Mouse (Mus musculus) MEL (cell line): ENCODE data around the gene Cnpy2. TPM values are rescaled to one million over a fixed set of nuclear protein-coding genes. Genes with fewer than 3 reads are reported as not detected.
A peak's percentile ranks its signal among the peaks of the same experiment; 100 is the strongest.

Experiments used
- DNase-seq: peaks from one replicate; pipeline ENCODE4 v3.0.0; 2011; ENCODE audit warnings: low read depth, low spot score
- H3K27ac ChIP-seq: 2 replicates; pipeline ENCODE4 v1.5.1; 2012; ENCODE audit warnings: low read depth, mild to moderate bottlenecking, control low read depth, low read length, moderate library complexity; ENCODE audit not compliant: control insufficient read depth
- H3K27me3 ChIP-seq, 2 experiments: fragments of 150-350 bp in 1 of 2; sonication (generic) in 1 of 2; 2 replicates each; pipeline ENCODE4 v1.6.1; 2012; ENCODE audit warnings: low read length in 2 of 2, mild to moderate bottlenecking in 2 of 2, improper control_type of control experiment in 1 of 2, moderate library complexity in 1 of 2; ENCODE audit not compliant: insufficient read depth in 2 of 2, control insufficient read depth in 1 of 2
- H3K36me3 ChIP-seq, 2 experiments: 2 replicates each; pipeline ENCODE4 v1.6.1; 2012 to 2014; ENCODE audit warnings: low read length in 2 of 2, improper control_type of control experiment in 1 of 2, inconsistent platforms in 1 of 2, mild to moderate bottlenecking in 1 of 2; ENCODE audit not compliant: insufficient read depth in 2 of 2, control insufficient read depth in 1 of 2
- H3K4me1 ChIP-seq, 2 experiments: fragments of 150-350 bp in 1 of 2; sonication (generic) in 1 of 2; 2 replicates each; pipeline ENCODE4 v1.6.1; 2012; ENCODE audit warnings: low read length in 2 of 2, improper control_type of control experiment in 1 of 2, mild to moderate bottlenecking in 1 of 2; ENCODE audit not compliant: insufficient read depth in 2 of 2, control insufficient read depth in 1 of 2
- H3K4me3 ChIP-seq, 2 experiments: fragments of 150-350 bp in 1 of 2; sonication (generic) in 1 of 2; 2 replicates each; pipeline ENCODE4 v1.5.1; 2012; ENCODE audit warnings: low read depth in 2 of 2, low read length in 2 of 2, mild to moderate bottlenecking in 2 of 2, moderate library complexity in 2 of 2, control low read depth in 1 of 2, improper control_type of control experiment in 1 of 2; ENCODE audit not compliant: control insufficient read depth in 1 of 2, insufficient read depth in 1 of 2
- H3K79me2 ChIP-seq: 2 replicates; pipeline ENCODE4 v1.6.1; 2012; ENCODE audit warnings: mild to moderate bottlenecking, low read length, moderate library complexity; ENCODE audit not compliant: control insufficient read depth, poor library complexity, insufficient read depth
- H3K9ac ChIP-seq: 2 replicates; pipeline ENCODE4 v1.6.1; 2012; ENCODE audit warnings: low read depth, mild to moderate bottlenecking, control low read depth, low read length, moderate library complexity; ENCODE audit not compliant: control insufficient read depth, poor library complexity, severe bottlenecking
- H3K9me3 ChIP-seq: fragments of 150-350 bp; sonication (generic); replicated peaks from 2 replicates; pipeline ENCODE4 v1.6.1; 2012; ENCODE audit warnings: mild to moderate bottlenecking, low read length, improper control_type of control experiment, moderate library complexity; ENCODE audit not compliant: insufficient read depth
- BHLHE40 ChIP-seq: IDR thresholded peaks from 2 replicates; pipeline ENCODE4 v1.6.1; 2012; ENCODE audit warnings: low read depth, mild to moderate bottlenecking, inconsistent platforms, low read length, improper control_type of control experiment, borderline replicate concordance
- CHD1 ChIP-seq: IDR thresholded peaks from 2 replicates; pipeline ENCODE4 v1.6.1; 2012; ENCODE audit warnings: low read depth, mild to moderate bottlenecking, inconsistent platforms, low read length, improper control_type of control experiment
- CHD2 ChIP-seq: IDR thresholded peaks from 2 replicates; pipeline ENCODE4 v1.6.1; 2011; ENCODE audit warnings: low read length, improper control_type of control experiment
- ELF1 ChIP-seq: IDR thresholded peaks from 2 replicates; pipeline ENCODE4 v1.6.1; 2014; ENCODE audit warnings: low read depth, mild to moderate bottlenecking, inconsistent platforms, low read length, improper control_type of control experiment, moderate library complexity
- ETS1 ChIP-seq: IDR thresholded peaks from 2 replicates; pipeline ENCODE4 v1.6.1; 2012; ENCODE audit warnings: low read depth, mild to moderate bottlenecking, inconsistent platforms, low read length, improper control_type of control experiment, moderate library complexity
- GABPA ChIP-seq: IDR thresholded peaks from 2 replicates; pipeline ENCODE4 v1.6.1; 2012; ENCODE audit warnings: low read depth, mild to moderate bottlenecking, inconsistent platforms, low read length, improper control_type of control experiment, moderate library complexity
- GATA1 ChIP-seq: IDR thresholded peaks from 2 replicates; pipeline ENCODE4 v1.6.1; 2011; ENCODE audit warnings: low read depth, low read length, improper control_type of control experiment
- HCFC1 ChIP-seq: IDR thresholded peaks from 2 replicates; pipeline ENCODE4 v1.6.1; 2012; ENCODE audit warnings: low read depth, mild to moderate bottlenecking, inconsistent platforms, low read length, improper control_type of control experiment, moderate library complexity
- KAT2A ChIP-seq: conservative IDR thresholded peaks from 2 replicates; pipeline ENCODE4 v1.6.1; 2012; ENCODE audit warnings: low read depth, low read length, improper control_type of control experiment, inconsistent platforms
- MAX ChIP-seq: IDR thresholded peaks from 2 replicates; pipeline ENCODE4 v1.6.1; 2011; ENCODE audit warnings: low read length, improper control_type of control experiment
- MAZ ChIP-seq: IDR thresholded peaks from 2 replicates; pipeline ENCODE4 v1.6.1; 2012; ENCODE audit warnings: low read depth, mild to moderate bottlenecking, inconsistent platforms, low read length, improper control_type of control experiment
- MEF2A ChIP-seq: IDR thresholded peaks from 2 replicates; pipeline ENCODE4 v1.6.1; 2014; ENCODE audit warnings: low read depth, mild to moderate bottlenecking, inconsistent platforms, low read length, improper control_type of control experiment; ENCODE audit not compliant: poor library complexity, insufficient replicate concordance, severe bottlenecking; ENCODE audit errors: extremely low read depth
- MXI1 ChIP-seq: IDR thresholded peaks from 2 replicates; pipeline ENCODE4 v1.6.1; 2011; ENCODE audit warnings: mild to moderate bottlenecking, low read depth, low read length, improper control_type of control experiment
- MYB ChIP-seq: IDR thresholded peaks from 2 replicates; pipeline ENCODE4 v1.6.1; 2011; ENCODE audit warnings: mild to moderate bottlenecking, low read depth, low read length, improper control_type of control experiment
- MYC ChIP-seq: IDR thresholded peaks from 2 replicates; pipeline ENCODE4 v1.6.1; 2011; ENCODE audit warnings: low read depth, mild to moderate bottlenecking, low read length, improper control_type of control experiment, moderate library complexity
- POLR2A ChIP-seq, 2 experiments: IDR thresholded peaks; 2 replicates each; pipeline ENCODE4 v1.6.1; 2011 to 2012; ENCODE audit warnings: low read length in 2 of 2, mild to moderate bottlenecking in 2 of 2, control low read depth in 1 of 2, improper control_type of control experiment in 1 of 2, low read depth in 1 of 2, moderate library complexity in 1 of 2; ENCODE audit not compliant: control insufficient read depth in 1 of 2, insufficient read depth in 1 of 2, poor library complexity in 1 of 2
- POLR2AphosphoS2 ChIP-seq: IDR thresholded peaks from 2 replicates; pipeline ENCODE4 v1.6.1; 2011; ENCODE audit warnings: low read length, improper control_type of control experiment
- POLR2AphosphoS5 ChIP-seq: IDR thresholded peaks from 2 replicates; pipeline ENCODE4 v1.6.1; 2012; ENCODE audit warnings: low read depth, borderline replicate concordance, mild to moderate bottlenecking, inconsistent platforms, low read length, moderate library complexity, mixed read lengths
- RCOR1 ChIP-seq: IDR thresholded peaks from 2 replicates; pipeline ENCODE4 v1.6.1; 2012; ENCODE audit warnings: low read depth, mild to moderate bottlenecking, inconsistent platforms, low read length, improper control_type of control experiment
- SIN3A ChIP-seq: IDR thresholded peaks from 2 replicates; pipeline ENCODE4 v1.6.1; 2012; ENCODE audit warnings: low read length, improper control_type of control experiment, inconsistent platforms
- SMC3 ChIP-seq: IDR thresholded peaks from 2 replicates; pipeline ENCODE4 v1.6.1; 2011; ENCODE audit warnings: low read depth, low read length, improper control_type of control experiment
- USF1 ChIP-seq: IDR thresholded peaks from 2 replicates; pipeline ENCODE4 v1.6.1; 2014; ENCODE audit warnings: low read depth, mild to moderate bottlenecking, inconsistent platforms, low read length, improper control_type of control experiment, moderate library complexity
- USF2 ChIP-seq, 2 experiments: IDR thresholded peaks; 2 replicates each; pipeline ENCODE4 v1.6.1; 2011 to 2012; ENCODE audit warnings: improper control_type of control experiment in 2 of 2, low read length in 2 of 2, borderline replicate concordance in 1 of 2, inconsistent platforms in 1 of 2, low read depth in 1 of 2, mild to moderate bottlenecking in 1 of 2; ENCODE audit not compliant: insufficient read depth in 1 of 2
- polyA plus RNA-seq, 2 experiments: library from polyadenylated mRNA; stranded (reverse) in 1 of 2; unstranded in 1 of 2; fragments of >175 nt in 1 of 2; fragments of >200 nt in 1 of 2; gene quantifications; 2 replicates each; pipeline versions ENCODE4 v1.2.1 to v1.2.4; 2012; ENCODE audit warnings: low replicate concordance in 2 of 2, low read depth in 1 of 2; ENCODE audit not compliant: insufficient read length in 2 of 2, insufficient read depth in 1 of 2, missing spikeins in 1 of 2
- total RNA-seq: library from RNA; depleted of rRNA; stranded (reverse); fragments of 300-350 nt; gene quantifications from 2 replicates; pipeline ENCODE4 v1.2.3, GENCODE M21; 2012

The Cnpy2 gene
- total and polyA plus RNA-seq, 3 experiments = 98.1 to 107 TPM; not detected in 1

GRCm38 (mm10) chr10:128372989-128373748 lies 50.9 kb downstream of the Cnpy2 start:
- H3K36me3 ChIP-seq = peaks cover 0 to 10% of the 10 kb centered on the region in 2 experiments; a peak in 2 of 4 replicates
- H3K4me3 ChIP-seq = peak overlapping the region in 1 of 2 experiments; percentile 15; a peak in 1 of 4 replicates
- H3K4me1 ChIP-seq = peaks cover 4 to 17% of the 10 kb centered on the region in 2 experiments
- H3K9ac ChIP-seq = peak overlapping the region; percentile 1; the same call in 1 of the 2 replicates
- H3K9me3 ChIP-seq = no peaks in the 10 kb centered on the region
- H3K27me3 ChIP-seq = no peaks in the 10 kb centered on the region
- H3K27ac ChIP-seq = peak overlapping the region; percentile 59
- no peak for TF ChIP-seq CHD1
- no peak for TF ChIP-seq POLR2AphosphoS5
- peak; percentile 77 for TF ChIP-seq BHLHE40
- peak; percentile 83 for TF ChIP-seq USF1
- TF ChIP-seq MEF2A = peak; percentile 77; the same call in 1 of the 2 replicates
- TF ChIP-seq ETS1 = peak; percentile 51; the same call in 1 of the 2 replicates
- TF ChIP-seq HCFC1 = peak; percentile 37; the same call in 1 of the 2 replicates
- no peak for TF ChIP-seq CHD2
- peak; percentile 86; the same call in 1 of the 2 replicates for TF ChIP-seq MYC
- TF ChIP-seq KAT2A = no peak
- no peak for TF ChIP-seq GABPA
- TF ChIP-seq SIN3A = peak; percentile 56; the same call in 1 of the 2 replicates
- TF ChIP-seq POLR2A (IDR thresholded peaks at IDR 0.05; ENCODE audit: control insufficient read depth in 1 of 2, insufficient read depth in 1 of 2, low read depth in 1 of 2, low read length in 2 of 2, poor library complexity in 1 of 2) = peak in 1 of 2 experiments; percentile 41; a peak in 1 of 4 replicates
- TF ChIP-seq MYB = no peak
- TF ChIP-seq RCOR1 = no peak
- TF ChIP-seq POLR2AphosphoS2 = no peak
- TF ChIP-seq ELF1 = no peak
- TF ChIP-seq GATA1 = 0 out of 2 replicates have a peak, but pooled peaks have one; percentile 17
- peak; percentile 50; the same call in 1 of the 2 replicates for TF ChIP-seq MXI1
- 0 out of 4 replicates have a peak, but pooled peaks of 1 of the 2 experiments have one; percentile 28 for TF ChIP-seq USF2 (IDR thresholded peaks at IDR 0.05; ENCODE audit: borderline replicate concordance in 1 of 2, insufficient read depth in 1 of 2, low read depth in 1 of 2, low read length in 2 of 2)
- peak; percentile 73; the same call in 1 of the 2 replicates for TF ChIP-seq MAZ
- TF ChIP-seq SMC3 = no peak
- TF ChIP-seq MAX = peak; percentile 66; the same call in 1 of the 2 replicates
- DNase-seq = peak; percentile 88
- H3K79me2 ChIP-seq = peaks cover 16% of the 10 kb centered on the region
